ENCODE assay signal across 7 mouse cellular contexts in genomic region chr11:90029354-90029753, GRCm38 (mm10). TPM values are rescaled to one million over a fixed set of nuclear protein-coding genes. Genes with fewer than 3 reads are reported as not detected.
DNase-seq lines count a peak whose midpoint lies in the region; ATAC-seq and TF ChIP-seq lines count a peak whose summit lies in the region.

No protein-coding gene starts in this region.

- peak overlapping the region; percentile 67 for H3K4me2 ChIP-seq in embryonic facial prominence, embryonic 14.5 days (ENCODE audit: low read depth, low read length)

- intact Hi-C loops in heart, postnatal 10 days (cut with DNase I) = no loop called here

- DNase-seq in urinary bladder, postnatal 14 days (ENCODE audit: low spot score) = peak; percentile 55
- DNase-seq in urinary bladder, postnatal 10 days (ENCODE audit: low spot score) = no peak
- DNase-seq in embryonic facial prominence, embryonic 14.5 days (ENCODE audit: low spot score) = peak; percentile 94
- peak; percentile 68 to 77 for DNase-seq in heart, postnatal 10 days
- DNase-seq in kidney, postnatal 36 days = peak; percentile 72 to 79

- peaks cover 53% of the 10 kb centered on the region for H3K4me1 ChIP-seq in embryonic facial prominence, embryonic 14.5 days (ENCODE audit: control insufficient read depth, insufficient read depth, low read length)
- H3K4me1 ChIP-seq in testis, adult 2 months (ENCODE audit: control insufficient read depth, insufficient read depth, low read length) = peaks cover 7% of the 10 kb centered on the region

- H3K27me3 ChIP-seq in embryonic facial prominence, embryonic 14.5 days (replicated peaks; ENCODE audit: control insufficient read depth, insufficient read depth, low read length) = no peaks in the 10 kb centered on the region
- no peaks in the 10 kb centered on the region for H3K27me3 ChIP-seq in testis, adult 2 months (ENCODE audit: control insufficient read depth, insufficient read depth, low read length)

- no peak for TF ChIP-seq POLR2A in testis, adult 2 months (IDR thresholded peaks at IDR 0.05; ENCODE audit: control insufficient read depth, low read depth, low read length)

- ATAC-seq in embryonic facial prominence, embryonic 14.5 days (ENCODE audit: low read depth) = peak; percentile 36; the same call in 1 of the 2 replicates

- H3K4me3 ChIP-seq in embryonic facial prominence, embryonic 14.5 days (ENCODE audit: low read depth, low read length) = peak overlapping the region; percentile 47
- H3K4me3 ChIP-seq in macrophage (ENCODE audit: inconsistent target) = peak overlapping the region; percentile 36
- peak overlapping the region; percentile 2 for H3K4me3 ChIP-seq in testis, adult 2 months (ENCODE audit: control insufficient read depth, low read depth, low read length)

- H3K79me2 ChIP-seq in macrophage (ENCODE audit: inconsistent target) = no peaks in the 10 kb centered on the region

- no peak overlapping the region for H3K9ac ChIP-seq in embryonic facial prominence, embryonic 14.5 days (ENCODE audit: low read depth, low read length)

- no peaks in the 10 kb centered on the region for H3K36me3 ChIP-seq in embryonic facial prominence, embryonic 14.5 days (ENCODE audit: control insufficient read depth, insufficient read depth, low read length)
- no peaks in the 10 kb centered on the region for H3K36me3 ChIP-seq in macrophage (ENCODE audit: inconsistent target)
- H3K36me3 ChIP-seq in testis, adult 2 months (ENCODE audit: control insufficient read depth, insufficient read depth, low read length) = no peaks in the 10 kb centered on the region

- no peak for TF ChIP-seq CTCF in testis, adult 2 months (IDR thresholded peaks at IDR 0.05; ENCODE audit: control insufficient read depth, insufficient read depth, insufficient replicate concordance, low read depth, low read length)

- H3K27ac ChIP-seq in embryonic facial prominence, embryonic 14.5 days (replicated peaks; ENCODE audit: low read depth, low read length) = peak overlapping the region; percentile 75
- peak overlapping the region; percentile 21 for H3K27ac ChIP-seq in macrophage
- no peak overlapping the region for H3K27ac ChIP-seq in testis, adult 2 months (ENCODE audit: control insufficient read depth, insufficient read depth, low read depth, low read length)

- H3K9me3 ChIP-seq in embryonic facial prominence, embryonic 14.5 days (ENCODE audit: control insufficient read depth, low read length) = no peaks in the 10 kb centered on the region

- 14% methylated on average over 10 of the region's 10 CpGs for WGBS in embryonic facial prominence, embryonic 14.5 days
- WGBS in macrophage (ENCODE audit: missing documents) = 5% methylated on average over 10 of the region's 10 CpGs

RNA-seq across cellular contexts. Expression of gene Tmem100, which starts 0.8 kb away (rescaled TPM):
- polyA plus RNA-seq in embryonic facial prominence, embryonic 14.5 days (2014; fragmentation: Nextera tagmentation; extraction: Ambion mirVana) = 29.7 and 32.3 TPM in 2 replicates
- 10 to 100 TPM; 20.4 to 39.3 TPM for total RNA-seq in heart, postnatal 10 days (2021)
- total RNA-seq in macrophage (2018; cell fraction: chromatin; rRNA removed) = not detected
- total RNA-seq in macrophage (2018; cell fraction: cytosol; rRNA removed) = under 1 TPM in 9 of 26 experiments, not detected in 17; 0.05 to 0.19 (median 0.10) TPM
- total RNA-seq in macrophage (2018; cell fraction: nucleus; rRNA removed) = under 1 TPM in 1 of 26 experiments, not detected in 25; 0.42 TPM
- polyA plus RNA-seq in macrophage (2018) = not detected in 3 replicates
- polyA plus RNA-seq in testis, adult 2 months (2012; rRNA removed) = 0.57 and 0.69 TPM in 2 replicates

RNA-seq across cellular contexts. Expression of gene Pctp, which starts 26.7 kb away (rescaled TPM):
- polyA plus RNA-seq in embryonic facial prominence, embryonic 14.5 days (2014; fragmentation: Nextera tagmentation; extraction: Ambion mirVana) = 1.9 and 3.0 TPM in 2 replicates
- total RNA-seq in heart, postnatal 10 days (2021) = 1 to 10 TPM; 4.5 to 5.6 TPM
- total RNA-seq in macrophage (2018; cell fraction: chromatin; rRNA removed) = 1 to 10 TPM in 25 of 26 experiments, under 1 TPM in 1; 0.73 to 8.5 (median 5.3) TPM
- total RNA-seq in macrophage (2018; cell fraction: cytosol; rRNA removed) = 10 to 100 TPM; 19.5 to 32.1 (median 26.4) TPM
- total RNA-seq in macrophage (2018; cell fraction: nucleus; rRNA removed) = 10 to 100 TPM in 12 of 26 experiments, 1 to 10 TPM in 14; 2.4 to 19.8 (median 8.2) TPM
- polyA plus RNA-seq in macrophage (2018) = 20.6 to 43.1 TPM (median 33.6 TPM) in 3 replicates
- polyA plus RNA-seq in testis, adult 2 months (2012; rRNA removed) = 5.6 and 5.7 TPM in 2 replicates

Comparison
In these comparisons a context has a peak if more than half of its experiments do, and no peak if none do; other contexts are left out.
1. RNA of gene Tmem100, which starts 0.8 kb away (polyA plus RNA-seq): 29.7 to 32.3 TPM in embryonic facial prominence, embryonic 14.5 days; 0.57 to 0.69 TPM in testis, adult 2 months and not detected in macrophage; every median in the first group is over 10 times any median in the second.
2. Peak in every context shown above with its lines, with median percentiles within 50 percentile points of each other: H3K4me3 ChIP-seq.